Mouse (Mus musculus) lung, adult 2 months (tissue): ENCODE measurements around the gene Lrmda.

ENCODE experiments used
- CTCF ChIP-seq: fragments of 200-500 bp; IDR thresholded peaks from 2 replicates; pipeline ENCODE4 v1.5.1; 2011; ENCODE audit warnings: mild to moderate bottlenecking, low read length, control low read depth; ENCODE audit not compliant: insufficient read depth
- POLR2A ChIP-seq: fragments of 200-500 bp; IDR thresholded peaks from 2 replicates; pipeline ENCODE4 v1.6.1; 2011; ENCODE audit warnings: low read depth, mild to moderate bottlenecking, control low read depth, low read length, borderline replicate concordance; ENCODE audit errors: extremely low read depth

DNA sequence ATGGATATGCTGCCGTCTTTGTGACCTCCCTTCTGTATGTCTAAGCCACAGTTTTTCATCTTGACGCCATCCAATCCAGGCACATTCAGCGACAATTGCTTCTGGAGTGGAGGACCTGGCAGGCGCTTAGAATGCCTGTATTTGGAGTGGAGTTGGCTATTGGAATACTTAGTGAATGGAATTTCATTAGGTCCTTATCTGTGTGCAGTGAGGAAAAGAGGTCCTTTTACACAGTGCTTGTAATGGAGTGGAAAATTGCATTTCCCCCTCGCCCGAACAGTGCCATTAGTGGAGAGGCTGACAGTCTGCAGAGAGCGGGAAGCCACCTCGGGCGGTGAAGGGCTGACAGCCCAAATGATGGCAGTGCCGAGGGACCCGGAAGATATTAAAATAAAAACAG lies 719.1 kb downstream of the Lrmda start:
- no peak for TF ChIP-seq POLR2A
- no peak for TF ChIP-seq CTCF
